Mouse (Mus musculus): Measurements from ENCODE around the gene Rdh7. TPM values are rescaled to one million over a fixed set of nuclear protein-coding genes. Genes with fewer than 3 reads are reported as not detected.
"Not testable (repeated sequence)": the region's sequence is repeated elsewhere in the genome, so short reads cannot be mapped to it uniquely, and the experiment has no call there.

Gene Rdh7
- total RNA-seq (2021), result under 1 TPM in 1 of 2 experiments, not detected in 1; 0.52 TPM
- long read RNA-seq, experiment 1, result 0 reads
- long read RNA-seq, experiment 2, result 0 reads

GRCm38 (mm10) chr10:127888605-127889004 lies at the start of gene Rdh7:
Gene Rdh7 (minus strand): TSS chr10:127888817.
- DNase-seq (ENCODE audit: low spot score in 2 of 2), result no peak

- peak in 1 of 2 experiments; percentile 69 for DNase-seq (ENCODE audit: low spot score in 2 of 2)
These were observed 48.9 kb upstream of the Rdh7 start for GRCm38 (mm10) chr10:127937428-127938010.

- no peak for DNase-seq (ENCODE audit: low spot score in 2 of 2)
These were observed 48.3 kb upstream of the Rdh7 start for GRCm38 (mm10) chr10:127936747-127937409.

GRCm38 (mm10) chr10:127936271-127936670 lies 47.7 kb upstream of the Rdh7 start:
- DNase-seq (ENCODE audit: low spot score in 2 of 2), result no peak

- peak in 1 of 2 experiments; percentile 40 for DNase-seq (ENCODE audit: low spot score in 2 of 2)
These were observed 43.8 kb upstream of the Rdh7 start for GRCm38 (mm10) chr10:127932290-127932926.

- no peak for DNase-seq (ENCODE audit: low spot score in 2 of 2)
These were observed 39.1 kb upstream of the Rdh7 start for GRCm38 (mm10) chr10:127927737-127928136.

GRCm38 (mm10) chr10:127924597-127925378 lies 36.2 kb upstream of the Rdh7 start:
- no peak for DNase-seq (ENCODE audit: low spot score in 2 of 2)

- DNase-seq (ENCODE audit: low spot score in 2 of 2), result no peak
These were observed 34.4 kb upstream of the Rdh7 start for GRCm38 (mm10) chr10:127923024-127923423.

- no peak for DNase-seq (ENCODE audit: low spot score in 2 of 2)
These were observed 33.6 kb upstream of the Rdh7 start for GRCm38 (mm10) chr10:127922241-127922640.

GRCm38 (mm10) chr10:127917651-127918050 lies 29.0 kb upstream of the Rdh7 start:
- no peak for DNase-seq (ENCODE audit: low spot score in 2 of 2)

GRCm38 (mm10) chr10:127917183-127917582 lies 28.6 kb upstream of the Rdh7 start:
- not testable (repeated sequence) for DNase-seq (ENCODE audit: low spot score in 2 of 2)

GRCm38 (mm10) chr10:127915578-127915977 lies 27.0 kb upstream of the Rdh7 start:
- DNase-seq (ENCODE audit: low spot score in 2 of 2), result no peak

- no peak for DNase-seq (ENCODE audit: low spot score in 2 of 2)
These were observed 18.9 kb upstream of the Rdh7 start for GRCm38 (mm10) chr10:127907386-127907951.

GRCm38 (mm10) chr10:127906138-127906537 lies 17.5 kb upstream of the Rdh7 start:
- DNase-seq (ENCODE audit: low spot score in 2 of 2), result no peak

- no peak for DNase-seq (ENCODE audit: low spot score in 2 of 2)
These were observed 16.3 kb upstream of the Rdh7 start for GRCm38 (mm10) chr10:127904718-127905446.

- no peak for DNase-seq (ENCODE audit: low spot score in 2 of 2)
These were observed 14.5 kb upstream of the Rdh7 start for GRCm38 (mm10) chr10:127903116-127903515.

- DNase-seq (ENCODE audit: low spot score in 2 of 2), result no peak
These were observed 13.1 kb upstream of the Rdh7 start for GRCm38 (mm10) chr10:127901751-127902150.

GRCm38 (mm10) chr10:127899783-127900182 lies 11.2 kb upstream of the Rdh7 start:
- DNase-seq (ENCODE audit: low spot score in 2 of 2), result no peak

- no peak for DNase-seq (ENCODE audit: low spot score in 2 of 2)
These were observed 9.6 kb upstream of the Rdh7 start, which contains the start of gene Sdr9c7 for GRCm38 (mm10) chr10:127898218-127898617. Gene Sdr9c7 (plus strand): TSS chr10:127898518.

- DNase-seq (ENCODE audit: low spot score in 2 of 2), result no peak
These were observed 8.9 kb upstream of the Rdh7 start for GRCm38 (mm10) chr10:127897506-127897905.
